Mouse (Mus musculus) frontal cortex, adult 2 months (tissue): Measurements from ENCODE around the gene Pid1. TPM values are rescaled to one million over a fixed set of nuclear protein-coding genes. Genes with fewer than 3 reads are reported as not detected.
"Not testable (repeated sequence)": the region's sequence is repeated elsewhere in the genome, so short reads cannot be mapped to it uniquely, and the experiment has no call there.

Experiments used
- DNase-seq, 2 experiments: peaks; one replicate each; pipeline ENCODE4 v3.0.0; 2022; ENCODE audit warnings: low spot score in 1 of 2; ENCODE audit errors: extremely low spot score in 1 of 2
- polyA plus RNA-seq: library from polyadenylated mRNA; depleted of rRNA; stranded (reverse); fragments of >200 nt; gene quantifications from 2 replicates; pipeline ENCODE4 v1.2.3, GENCODE M21; 2012

Gene Pid1
- polyA plus RNA-seq, 1 experiment = 42.4 TPM

DNA sequence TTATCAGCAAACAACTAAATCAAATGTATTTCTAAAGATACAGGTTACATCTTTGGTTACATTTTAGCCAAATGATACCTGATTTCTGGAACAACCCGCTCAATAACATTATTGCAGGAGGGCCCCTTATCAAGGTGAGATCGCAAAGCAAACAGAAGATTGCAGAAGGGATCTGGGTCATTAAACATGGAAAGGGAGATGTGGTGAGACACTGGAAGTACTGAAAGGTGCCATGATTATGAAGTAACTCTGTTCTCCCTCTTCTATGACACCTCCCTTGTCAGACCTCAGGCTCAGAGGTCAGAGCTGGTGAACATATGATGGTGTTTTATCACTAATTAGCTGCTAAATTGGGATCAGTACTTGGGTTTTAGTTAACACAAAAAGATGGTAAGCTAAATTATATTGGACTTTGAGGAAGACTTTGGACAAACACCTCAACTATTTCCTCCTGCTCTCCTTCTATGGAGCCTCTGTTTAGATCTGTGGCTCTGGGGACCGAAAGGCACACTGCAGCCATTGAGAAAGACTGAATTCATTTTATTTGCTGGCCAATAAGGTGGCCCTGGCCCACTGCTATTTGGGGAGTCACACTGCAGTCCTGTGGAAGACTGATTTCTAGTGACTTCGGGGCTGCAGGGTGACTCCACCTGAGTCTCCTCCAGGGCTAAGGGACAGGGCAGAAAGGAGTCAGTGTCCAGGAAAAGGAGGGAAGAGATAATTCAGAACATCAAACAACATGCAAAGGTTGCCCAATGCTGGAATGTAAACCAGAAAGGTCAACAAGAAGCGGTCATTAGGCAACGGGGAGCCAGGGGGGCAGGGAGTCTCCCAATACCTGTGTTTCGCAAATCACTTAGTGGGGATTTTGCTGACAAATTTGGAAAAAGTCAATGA is 85.4 kb downstream of the Pid1 start:
- DNase-seq = no peak

GRCm38 (mm10) chr1:84272951-84273350 is 91.0 kb downstream of the Pid1 start:
- no peak for DNase-seq

GRCm38 (mm10) chr1:84271712-84272200 is 92.2 kb downstream of the Pid1 start:
- no peak for DNase-seq

GRCm38 (mm10) chr1:84257656-84258055 is 106.3 kb downstream of the Pid1 start:
- DNase-seq = no peak

GRCm38 (mm10) chr1:84254361-84254760 is 109.6 kb downstream of the Pid1 start:
- DNase-seq = no peak

DNA sequence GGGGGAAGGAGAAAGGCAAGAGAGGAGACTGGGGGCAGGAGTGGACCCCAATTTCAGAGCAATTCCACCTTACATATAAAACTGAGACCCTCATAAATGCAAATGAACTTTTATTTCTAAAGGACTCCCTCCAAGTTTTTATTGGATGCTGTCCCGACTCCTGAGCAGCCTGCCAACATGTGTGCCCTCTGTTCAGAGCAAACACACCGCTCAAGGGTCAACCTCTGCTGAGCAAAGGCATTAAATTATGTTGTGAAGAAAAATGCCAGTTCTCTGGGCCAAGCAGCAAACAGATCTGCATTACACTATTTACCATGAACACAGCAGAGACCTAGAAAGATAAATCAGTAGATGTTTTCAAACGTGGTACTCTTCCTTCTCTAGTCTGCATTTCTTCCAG is 110.1 kb downstream of the Pid1 start:
- DNase-seq = no peak

GRCm38 (mm10) chr1:84251205-84251604 is 112.8 kb downstream of the Pid1 start:
- DNase-seq = no peak

- no peak for DNase-seq
Observed at GRCm38 (mm10) chr1:84250770-84251169, 113.2 kb downstream of the Pid1 start.

GRCm38 (mm10) chr1:84249772-84250338 is 114.1 kb downstream of the Pid1 start:
- DNase-seq = peak in 1 of 2 experiments; percentile 16

DNA sequence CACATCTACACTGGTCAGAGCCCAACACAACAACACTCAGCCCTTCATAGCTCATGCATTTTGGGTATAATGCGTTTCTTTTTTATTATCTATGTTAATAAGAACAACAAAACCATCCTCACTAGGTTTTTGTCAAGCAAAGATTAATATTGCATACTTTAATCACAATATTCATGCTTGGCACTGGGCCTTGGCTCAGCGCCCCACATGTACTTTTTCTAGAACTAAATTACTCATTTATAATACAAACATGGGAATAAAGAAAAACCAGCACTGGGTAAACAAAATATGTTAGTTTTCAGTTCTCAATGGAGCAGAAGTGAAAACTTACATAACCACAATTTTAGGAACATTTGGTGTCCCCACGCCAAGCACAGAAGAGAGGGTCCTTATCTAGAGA is 116.9 kb downstream of the Pid1 start:
- DNase-seq = no peak

DNA sequence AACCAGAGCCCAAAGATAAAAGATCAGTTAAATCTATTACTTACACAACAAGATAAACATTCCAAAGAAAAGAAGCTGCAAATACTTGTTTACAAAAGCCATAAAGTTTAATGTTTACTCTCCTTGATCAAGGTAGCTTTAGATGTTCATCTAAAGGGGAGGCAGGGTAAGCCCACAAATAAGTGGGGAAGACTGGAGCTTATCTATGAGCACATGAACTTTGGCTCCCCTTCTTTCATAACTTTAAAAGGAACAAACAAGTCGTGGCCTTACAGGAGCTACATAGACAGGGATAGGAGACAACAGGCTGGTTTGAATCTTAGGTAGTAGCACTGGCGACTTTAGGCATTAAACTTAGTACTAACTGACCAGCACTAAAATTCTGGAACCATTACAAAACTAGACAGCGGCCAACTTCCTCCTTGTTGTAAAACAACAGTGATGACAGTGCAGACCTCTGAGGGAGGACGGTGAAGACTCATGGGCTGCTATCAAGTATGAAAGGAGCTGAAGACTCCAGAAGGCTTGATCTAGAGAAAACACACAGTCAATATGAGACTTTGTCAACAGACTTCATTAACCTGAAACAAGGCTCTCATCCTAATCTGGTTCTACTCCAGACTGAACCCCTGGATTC is 122.7 kb downstream of the Pid1 start:
- DNase-seq = no peak

DNA sequence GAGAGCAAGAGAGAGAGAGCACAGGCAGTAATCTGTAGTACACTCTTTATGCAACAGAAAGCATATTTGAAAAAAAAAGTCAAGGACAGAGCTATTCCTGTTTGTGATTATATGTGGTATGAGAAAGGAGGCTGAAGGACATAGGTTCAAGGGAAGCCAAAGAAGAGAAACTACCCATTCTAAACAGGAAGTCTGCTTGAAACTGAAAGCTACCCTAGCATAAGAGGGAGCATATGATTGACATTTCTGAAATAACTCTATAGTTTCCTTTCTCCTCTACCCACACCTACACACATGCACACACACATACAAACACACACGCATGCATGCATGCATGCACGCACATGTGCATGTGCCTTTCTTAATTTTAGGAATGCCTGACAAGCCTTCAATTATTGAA is 123.8 kb downstream of the Pid1 start:
- no peak for DNase-seq

DNA sequence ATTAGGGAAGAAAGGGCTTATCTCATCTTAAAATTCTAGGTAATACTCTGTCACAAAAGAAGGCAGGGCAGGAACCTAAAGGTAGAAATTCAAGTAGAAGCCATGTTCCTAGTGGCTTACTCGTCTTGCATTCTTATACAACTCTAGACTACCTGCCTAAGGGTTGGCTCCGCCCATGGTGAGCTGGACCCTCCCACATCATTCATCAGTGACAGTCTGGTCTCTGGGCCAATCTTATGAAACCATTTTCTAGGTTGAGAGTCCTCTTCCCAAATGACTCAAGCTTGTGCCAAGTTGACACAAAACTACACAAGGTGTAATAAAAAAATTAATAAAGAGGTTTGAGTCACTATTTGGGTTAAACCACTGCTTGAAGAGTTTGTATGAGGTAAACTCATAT is 133.5 kb downstream of the Pid1 start:
- DNase-seq = no peak

GRCm38 (mm10) chr1:84225626-84226025 is 138.4 kb downstream of the Pid1 start:
- DNase-seq = no peak

DNA sequence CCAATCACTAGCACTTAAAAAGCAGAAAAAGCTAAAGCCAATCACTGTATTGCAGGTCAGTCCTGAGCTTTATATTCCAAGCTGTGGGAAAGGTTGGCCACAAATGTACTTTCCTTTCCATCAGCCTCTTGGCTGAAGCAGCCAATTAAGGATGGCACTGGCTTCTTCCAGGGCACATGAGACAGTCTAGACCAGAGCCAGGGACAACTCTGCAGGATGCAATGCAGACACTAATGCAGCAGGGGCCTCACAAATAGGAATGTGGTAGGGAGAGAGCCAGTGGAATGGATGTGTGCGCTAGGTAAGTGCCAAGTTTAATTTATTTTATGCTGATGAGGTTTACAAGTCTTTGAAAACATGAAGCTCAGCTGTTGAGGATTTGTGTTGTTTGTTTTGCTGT is 141.9 kb downstream of the Pid1 start:
- no peak for DNase-seq

- DNase-seq = peak; percentile 21 to 61
Observed at GRCm38 (mm10) chr1:84218605-84219004, 145.4 kb downstream of the Pid1 start.

DNA sequence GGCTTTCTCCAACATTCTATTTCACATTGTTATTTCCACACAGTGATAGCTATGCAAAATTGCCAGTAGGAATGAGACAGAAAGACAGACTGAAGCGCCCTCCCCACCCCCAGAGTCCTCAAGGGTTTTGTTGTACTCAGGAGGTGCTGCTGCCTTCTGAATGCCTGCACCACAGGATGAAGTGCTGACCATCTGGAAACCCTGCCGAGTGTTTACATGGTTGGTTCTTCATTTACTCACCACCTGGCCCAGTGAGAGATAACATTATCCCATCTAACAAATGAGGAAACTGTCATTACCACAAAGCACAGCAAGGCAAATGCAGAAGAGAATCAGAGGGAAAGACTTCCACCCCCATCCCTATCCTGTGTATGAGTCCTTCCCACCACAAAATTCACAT is 146.2 kb downstream of the Pid1 start:
- DNase-seq = peak in 1 of 2 experiments; percentile 12

- DNase-seq = peak in 1 of 2 experiments; percentile 30
Observed at GRCm38 (mm10) chr1:84211507-84211906, 152.5 kb downstream of the Pid1 start.

DNA sequence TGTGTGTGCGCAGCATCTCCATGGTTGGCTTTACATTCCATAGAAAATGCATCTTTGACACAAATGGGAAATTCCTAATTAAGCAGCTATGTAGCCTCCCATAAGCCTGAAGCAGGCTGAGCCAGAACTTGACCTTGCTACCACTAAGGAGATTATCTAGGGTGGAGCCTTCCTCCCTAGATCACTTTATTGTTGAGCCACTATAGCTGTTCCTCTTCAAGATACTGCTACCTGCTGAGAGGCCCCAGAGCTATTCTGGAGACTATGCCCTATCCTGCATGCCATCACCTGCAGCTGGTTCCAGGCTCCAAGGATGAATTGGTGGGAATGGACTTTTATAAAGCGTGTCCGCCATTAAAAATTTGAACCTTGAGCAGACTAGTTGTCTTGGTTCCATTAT is 158.2 kb downstream of the Pid1 start:
- not testable (repeated sequence) for DNase-seq

- DNase-seq = peak; percentile 56 to 71
Observed at GRCm38 (mm10) chr1:84203494-84203893, 160.5 kb downstream of the Pid1 start.

DNA sequence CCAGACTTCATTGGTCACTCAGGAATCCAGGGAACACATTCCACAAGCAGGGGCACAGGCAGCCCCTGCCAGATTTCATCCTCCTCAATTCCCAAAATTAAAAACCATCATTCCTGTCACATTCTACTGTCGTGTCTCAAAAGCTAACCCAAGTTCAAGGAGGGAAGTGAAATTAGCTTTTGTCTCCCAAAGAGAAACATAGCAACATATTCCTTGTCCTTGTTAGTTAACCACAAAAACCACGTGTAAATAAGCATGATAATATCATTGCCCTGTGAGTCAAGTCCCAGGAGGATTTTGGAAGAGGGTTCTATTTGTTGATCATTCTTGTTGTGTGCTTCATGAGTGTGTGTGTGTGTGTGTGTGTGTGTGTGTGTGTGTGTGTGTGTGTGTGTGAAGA is 164.1 kb downstream of the Pid1 start:
- no peak for DNase-seq
